Mouse (Mus musculus): ENCODE measurements around the gene Tmem38a. TPM values are rescaled to one million over a fixed set of nuclear protein-coding genes. Genes with fewer than 3 reads are reported as not detected.

The Tmem38a gene
- 2.9 TPM for polyA plus RNA-seq (2017; shearing (Covaris generic))

GRCm38 (mm10) chr8:72571611-72572473 is at the start of gene Tmem38a:
Tmem38a (plus strand) TSS chr8:72572055.

GRCm38 (mm10) chr8:72547802-72548643 is 23.8 kb upstream of the Tmem38a start, which contains the start of gene Med26:
Med26 (minus strand) TSS chr8:72548270.

GRCm38 (mm10) chr8:72570633-72571610 is 933 bp upstream of the Tmem38a start, which contains the start of gene Smim7:
Smim7 (minus strand) TSS chr8:72571088.

Other genes with a start within 250 kb of the Tmem38a start
- gene Eps15l1, start 150.6 kb upstream of the Tmem38a start, polyA plus RNA-seq (2017; shearing (Covaris generic)), result 47.8 TPM
- gene Calr3, start 128.2 kb upstream of the Tmem38a start, polyA plus RNA-seq (2017; shearing (Covaris generic)), result 0.35 TPM
- 3.9 TPM for gene 1700030K09Rik, start 128.2 kb upstream of the Tmem38a start, polyA plus RNA-seq (2017; shearing (Covaris generic))
- gene Cherp, start 96.8 kb upstream of the Tmem38a start, polyA plus RNA-seq (2017; shearing (Covaris generic)), result 97.2 TPM
- 101 TPM for gene Slc35e1, start 79.4 kb upstream of the Tmem38a start, polyA plus RNA-seq (2017; shearing (Covaris generic))
- gene Med26, start 23.8 kb upstream of the Tmem38a start, polyA plus RNA-seq (2017; shearing (Covaris generic)), result 24.9 TPM
- gene Smim7, start 967 bp upstream of the Tmem38a start, polyA plus RNA-seq (2017; shearing (Covaris generic)), result 75.8 TPM
- gene Nwd1, start 74.7 kb downstream of the Tmem38a start, polyA plus RNA-seq (2017; shearing (Covaris generic)), result 0.07 TPM
- gene Sin3b, start 151.2 kb downstream of the Tmem38a start, polyA plus RNA-seq (2017; shearing (Covaris generic)), result 201 TPM
- 1.4 TPM for gene F2rl3, start 189.8 kb downstream of the Tmem38a start, polyA plus RNA-seq (2017; shearing (Covaris generic))

Measured in naive thymus-derived CD4-positive, alpha-beta T cell, adult 5 months (primary cell).